ENCODE assay signal across 24 mouse cellular contexts in genomic region chr12:53860176-53860575, GRCm38 (mm10).
DNase-seq lines count a peak whose midpoint lies in the region; ATAC-seq and TF ChIP-seq lines count a peak whose summit lies in the region.
"Had no signal": no experiment of that assay in that cellular context is flagged by ENCODE, and none has a peak within 500 bp of the region (broad histone marks: within the 10 kb centered on the region; RNA-seq: fewer than 3 reads in every experiment).

No protein-coding gene starts in this region.

- TF ChIP-seq POLR2A in kidney, adult 2 months (IDR thresholded peaks at IDR 0.05; ENCODE audit: low read depth, low read length) = no peak
- TF ChIP-seq POLR2A in CH12.LX (IDR thresholded peaks at IDR 0.05; ENCODE audit: low read depth, low read length) = no peak
- TF ChIP-seq POLR2A in embryonic fibroblast, embryonic 13.5 days (IDR thresholded peaks at IDR 0.05; ENCODE audit: low read depth, low read length) = no peak
- TF ChIP-seq POLR2A in lung, adult 2 months (IDR thresholded peaks at IDR 0.05; ENCODE audit: borderline replicate concordance, extremely low read depth, low read depth, low read length) = no peak

- H3K9ac ChIP-seq in kidney, postnatal 0 days (ENCODE audit: low read depth, low read length) = no peak overlapping the region
- no peak overlapping the region for H3K9ac ChIP-seq in CH12.LX (ENCODE audit: insufficient read depth, low read depth)
- H3K9ac ChIP-seq: embryonic facial prominence, embryonic 12.5 days; forebrain, embryonic 12.5 days had no signal

- H3K79me2 ChIP-seq in CH12.LX (replicated peaks; ENCODE audit: control insufficient read depth, extremely low read depth, insufficient read depth, poor library complexity, severe bottlenecking) = no peaks in the 10 kb centered on the region

- TF ChIP-seq RAD21 in CH12.LX (IDR thresholded peaks at IDR 0.05; ENCODE audit: low read depth, low read length) = no peak

- TF ChIP-seq EP300 in CH12.LX (IDR thresholded peaks at IDR 0.05; ENCODE audit: low read length) = 0 out of 2 replicates have a peak, but pooled peaks have one; percentile 25

- no peak for ATAC-seq in kidney, postnatal 0 days (replicated peaks; ENCODE audit: low FRiP score, low read depth)
- ATAC-seq: activated CD4-positive, CD25-positive, alpha-beta regulatory T cell, adult 4 months; CD4-positive, CD25-positive, alpha-beta regulatory T cell, adult 4 months; forebrain, embryonic 14.5 days; forebrain, embryonic 16.5 days; Patski had no signal

- no peak for TF ChIP-seq CTCF in kidney, postnatal 0 days (IDR thresholded peaks at IDR 0.05; ENCODE audit: low read depth)
- TF ChIP-seq CTCF in kidney, adult 2 months (conservative IDR thresholded peaks at IDR 0.05; ENCODE audit: insufficient read depth, insufficient read length, low read depth, low read length) = no peak
- no peak for TF ChIP-seq CTCF in CH12.LX (conservative IDR thresholded peaks at IDR 0.05 in 1 of 2, IDR thresholded peaks at IDR 0.05 in 1 of 2; ENCODE audit: low read depth in 2 of 2, low read length in 2 of 2)
- no peak for TF ChIP-seq CTCF in embryonic fibroblast, embryonic 13.5 days (IDR thresholded peaks at IDR 0.05; ENCODE audit: borderline replicate concordance, insufficient read depth, low read length)
- no peak for TF ChIP-seq CTCF in lung, adult 2 months (IDR thresholded peaks at IDR 0.05; ENCODE audit: insufficient read depth, low read length)

- H3K4me1 ChIP-seq in kidney, postnatal 0 days (replicated peaks; ENCODE audit: insufficient read depth, low read length) = no peaks in the 10 kb centered on the region
- no peaks in the 10 kb centered on the region for H3K4me1 ChIP-seq in kidney, adult 2 months (ENCODE audit: control insufficient read depth, insufficient read depth, low read length)
- no peaks in the 10 kb centered on the region; a peak in 1 of 4 replicates for H3K4me1 ChIP-seq in CH12.LX (ENCODE audit: control insufficient read depth in 1 of 2, insufficient read depth in 2 of 2)
- H3K4me1 ChIP-seq in embryonic fibroblast, embryonic 13.5 days (ENCODE audit: control insufficient read depth, insufficient read depth, low read length) = peaks cover 5% of the 10 kb centered on the region
- no peaks in the 10 kb centered on the region for H3K4me1 ChIP-seq in lung, adult 2 months (ENCODE audit: control insufficient read depth, insufficient read depth, low read length)

- no peaks in the 10 kb centered on the region for H3K36me3 ChIP-seq in kidney, postnatal 0 days (ENCODE audit: insufficient read depth, low read length)
- no peaks in the 10 kb centered on the region for H3K36me3 ChIP-seq in kidney, adult 2 months (ENCODE audit: control insufficient read depth, insufficient read depth, low read length)
- H3K36me3 ChIP-seq in CH12.LX (replicated peaks in 1 of 2; ENCODE audit: control insufficient read depth in 1 of 2, insufficient read depth in 1 of 2, low read length in 1 of 2) = no peaks in the 10 kb centered on the region
- H3K36me3 ChIP-seq: embryonic facial prominence, embryonic 10.5 days; embryonic facial prominence, embryonic 12.5 days; forebrain, embryonic 10.5 days; forebrain, embryonic 12.5 days had no signal

- H3K9me3 ChIP-seq in kidney, postnatal 0 days (replicated peaks; ENCODE audit: low read length) = no peaks in the 10 kb centered on the region
- H3K9me3 ChIP-seq in CH12.LX (replicated peaks; ENCODE audit: low read length) = no peaks in the 10 kb centered on the region
- H3K9me3 ChIP-seq: embryonic facial prominence, embryonic 10.5 days; embryonic facial prominence, embryonic 12.5 days; forebrain, embryonic 10.5 days; forebrain, embryonic 12.5 days had no signal

- H3K4me2 ChIP-seq in kidney, postnatal 0 days (ENCODE audit: low read length) = no peak overlapping the region
- H3K4me2 ChIP-seq in CH12.LX (ENCODE audit: insufficient read depth, low read depth, poor library complexity, severe bottlenecking) = no peak overlapping the region
- H3K4me2 ChIP-seq: embryonic facial prominence, embryonic 12.5 days; forebrain, embryonic 12.5 days had no signal

- DNase-seq in kidney, postnatal 0 days (ENCODE audit: low spot score) = peak; percentile 43
- DNase-seq in kidney, adult 2 months = no peak
- peak; percentile 7 for DNase-seq in CH12.LX (ENCODE audit: extremely low read depth)
- no peak for DNase-seq in adrenal gland, postnatal 14 days
- DNase-seq in lung, adult 2 months = no peak
- DNase-seq: adrenal gland, postnatal 10 days; adrenal gland, postnatal 36 days; B cell, adult 2 months; cerebellum, adult 11-12 months; cerebellum, adult 2 months; cerebellum, adult 9-10 months; cerebellum, postnatal 10 days; cerebellum, postnatal 25 days had no signal

- H3K27me3 ChIP-seq in kidney, postnatal 0 days (ENCODE audit: insufficient read depth, low read length) = no peaks in the 10 kb centered on the region
- no peaks in the 10 kb centered on the region for H3K27me3 ChIP-seq in kidney, adult 2 months (replicated peaks; ENCODE audit: control insufficient read depth, insufficient read depth, low read length)
- no peaks in the 10 kb centered on the region for H3K27me3 ChIP-seq in CH12.LX (replicated peaks)
- H3K27me3 ChIP-seq: embryonic facial prominence, embryonic 12.5 days; forebrain, embryonic 12.5 days; Patski had no signal

- in situ Hi-C loops in CH12.LX (cut with MboI; ENCODE audit: low pct_ligation_motif_present, low pct_unique_long_range_greater_than_20kb, low sequenced_read_pairs) = no loop called here

- no peak overlapping the region for H3K4me3 ChIP-seq in kidney, postnatal 0 days (replicated peaks; ENCODE audit: low read depth, low read length)
- H3K4me3 ChIP-seq in kidney, adult 2 months (ENCODE audit: insufficient read depth, low read depth, low read length) = no peak overlapping the region
- no peak overlapping the region for H3K4me3 ChIP-seq in CH12.LX (replicated peaks in 1 of 3; ENCODE audit: low read depth in 2 of 3, low read length in 2 of 3, poor library complexity in 1 of 3)
- H3K4me3 ChIP-seq in embryonic fibroblast, embryonic 13.5 days (ENCODE audit: insufficient read depth, low read length) = no peak overlapping the region
- no peak overlapping the region for H3K4me3 ChIP-seq in lung, adult 2 months (replicated peaks; ENCODE audit: extremely low read depth, low read depth, low read length)
- H3K4me3 ChIP-seq: embryonic facial prominence, embryonic 10.5 days; embryonic facial prominence, embryonic 12.5 days; erythroblast, embryonic 14.5 days; forebrain, embryonic 10.5 days; forebrain, embryonic 12.5 days had no signal

- H3K27ac ChIP-seq in kidney, postnatal 0 days = no peak overlapping the region
- no peak overlapping the region for H3K27ac ChIP-seq in kidney, adult 2 months (ENCODE audit: insufficient read depth, low read depth, low read length)
- no peak overlapping the region for H3K27ac ChIP-seq in CH12.LX (ENCODE audit: insufficient read depth, low read depth)
- H3K27ac ChIP-seq in embryonic fibroblast, embryonic 13.5 days (ENCODE audit: insufficient read depth, low read length) = peak overlapping the region; percentile 69
- H3K27ac ChIP-seq: embryonic facial prominence, embryonic 10.5 days; embryonic facial prominence, embryonic 12.5 days; forebrain, embryonic 10.5 days; forebrain, embryonic 12.5 days had no signal

- dilution Hi-C loops in CH12.LX (cut with MboI; ENCODE audit: extremely low pct_ligation_motif_present, extremely low pct_unique_long_range_greater_than_20kb, low sequenced_read_pairs) = no loop called here

TF ChIP-seq in CH12.LX, 34 proteins besides CTCF, POLR2A, EP300 and RAD21:
- no peak for TF ChIP-seq SIN3A (IDR thresholded peaks at IDR 0.05; ENCODE audit: low read length)
- no peak for TF ChIP-seq UBTF (IDR thresholded peaks at IDR 0.05; ENCODE audit: low read depth, low read length)
- TF ChIP-seq MXI1 (IDR thresholded peaks at IDR 0.05; ENCODE audit: low read depth, low read length) = no peak
- TF ChIP-seq E2F4 (IDR thresholded peaks at IDR 0.05; ENCODE audit: insufficient replicate concordance, low read depth, low read length) = no peak
- TF ChIP-seq ETS1 (conservative IDR thresholded peaks at IDR 0.05; ENCODE audit: low read depth, low read length) = no peak
- TF ChIP-seq TCF12 (IDR thresholded peaks at IDR 0.05; ENCODE audit: low read depth, low read length) = no peak
- TF ChIP-seq MAZ (IDR thresholded peaks at IDR 0.05; ENCODE audit: low read depth, low read length) = no peak
- no peak for TF ChIP-seq MYC (IDR thresholded peaks at IDR 0.05; ENCODE audit: low read depth, low read length)
- TF ChIP-seq CHD1 (IDR thresholded peaks at IDR 0.05; ENCODE audit: low read depth, low read length) = no peak
- TF ChIP-seq BHLHE40 (IDR thresholded peaks at IDR 0.05; ENCODE audit: low read depth, low read length) = no peak
- no peak for TF ChIP-seq JUN (IDR thresholded peaks at IDR 0.05; ENCODE audit: insufficient read depth, low read depth, low read length)
- no peak for TF ChIP-seq ZMIZ1 (IDR thresholded peaks at IDR 0.05; ENCODE audit: low read depth, low read length)

Comparison
In these comparisons a context has a peak if more than half of its experiments do, and no peak if none do; other contexts are left out.
1. DNase-seq: peak in kidney, postnatal 0 days (single experiment) and CH12.LX (single experiment); none in kidney, adult 2 months (single experiment), adrenal gland, postnatal 14 days (single experiment) and lung, adult 2 months (single experiment).